Mouse (Mus musculus): ENCODE measurements around the gene Cfap54.

- peak; percentile 45; the same call in 1 of the 2 replicates for TF ChIP-seq GATA2 (IDR thresholded peaks at IDR 0.05; ENCODE audit: borderline replicate concordance, low read depth, low read length)
- no peak for TF ChIP-seq CTCF (IDR thresholded peaks at IDR 0.05; ENCODE audit: low read depth, low read length)
- no peak for TF ChIP-seq POLR2AphosphoS5 (IDR thresholded peaks at IDR 0.05; ENCODE audit: insufficient replicate concordance, low read depth, low read length)
- no peak for TF ChIP-seq GATA1 (IDR thresholded peaks at IDR 0.05; ENCODE audit: borderline replicate concordance, low read length)
- TF ChIP-seq TAL1 (conservative IDR thresholded peaks at IDR 0.05; ENCODE audit: low read depth, low read length): no peak
Observed at GRCm38 (mm10) chr10:93123957-93124613, 42.7 kb upstream of the Cfap54 start.
